Mouse (Mus musculus) ES-CJ7 (cell line): ENCODE data around the gene Dcaf17.

ENCODE experiments used
- DNase-seq: peaks from one replicate; pipeline ENCODE4 v3.0.0; 2011; ENCODE audit warnings: low read depth, low spot score

Gene Dcaf17

DNA sequence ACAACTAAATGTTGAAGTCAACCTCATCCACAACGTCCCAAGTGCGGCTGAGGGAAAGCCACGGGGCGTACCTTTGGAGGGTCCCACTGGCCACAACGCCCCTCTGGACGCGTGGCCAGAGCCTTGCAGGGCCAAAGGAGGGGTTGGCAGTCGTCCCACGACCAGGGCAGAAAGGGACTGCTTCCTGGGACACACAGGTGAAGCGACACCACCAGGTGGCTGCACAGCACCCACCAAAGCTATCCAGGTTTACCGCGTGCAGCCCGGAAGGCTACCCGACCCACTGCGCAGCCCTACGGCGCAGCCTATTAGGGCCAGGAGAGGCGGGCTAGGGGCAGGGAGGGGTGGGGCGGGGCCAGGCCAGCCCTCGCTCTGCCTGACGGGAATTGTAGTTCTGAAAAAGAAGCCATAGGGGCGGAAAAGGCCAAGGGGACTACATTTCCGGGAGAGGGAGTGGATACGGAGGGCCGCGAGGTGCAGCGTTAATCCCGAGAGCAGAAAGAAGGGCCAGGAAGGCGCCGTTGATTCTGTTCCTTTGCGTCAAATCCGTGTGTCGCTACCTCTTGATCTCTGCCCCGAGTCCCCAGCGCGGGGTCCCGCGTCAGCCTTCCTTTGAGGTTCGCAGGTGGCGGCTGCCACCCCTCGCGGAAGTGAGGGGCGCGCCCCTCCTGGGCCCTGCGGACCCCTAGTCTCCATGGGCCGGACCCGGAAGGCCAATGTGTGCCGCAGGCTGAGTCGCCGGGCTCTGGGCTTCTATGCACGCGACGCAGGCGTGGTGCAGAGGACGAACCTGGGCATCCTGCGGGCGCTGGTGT, at the start of gene Dcaf17, which contains the start of gene Mettl8:
TSS of gene Dcaf17 (plus strand) at position 29 of the 815 bp plus-strand sequence.
TSS of gene Mettl8 (minus strand) at position 284 of the 815 bp plus-strand sequence.
- DNase-seq: peak; percentile 97

DNA sequence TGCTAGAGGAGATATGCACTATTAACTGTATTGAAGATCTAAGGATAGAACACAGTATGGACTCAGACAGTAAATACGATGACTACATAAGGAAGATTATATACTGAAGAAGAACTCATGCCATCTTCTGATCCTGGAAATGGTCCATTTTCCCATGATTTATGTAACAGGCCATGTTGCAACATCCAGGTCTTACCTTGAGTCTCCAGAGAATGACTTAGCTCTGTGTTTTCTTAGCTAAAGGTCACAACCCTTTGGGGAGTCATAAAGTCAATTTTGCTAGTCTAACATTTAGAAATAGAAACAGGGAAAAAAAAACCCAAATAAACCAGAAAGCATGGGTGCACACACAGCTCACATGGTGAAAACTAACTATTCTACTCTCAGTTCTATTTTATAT, 43.3 kb upstream of the Dcaf17 start:
- no peak for DNase-seq

DNA sequence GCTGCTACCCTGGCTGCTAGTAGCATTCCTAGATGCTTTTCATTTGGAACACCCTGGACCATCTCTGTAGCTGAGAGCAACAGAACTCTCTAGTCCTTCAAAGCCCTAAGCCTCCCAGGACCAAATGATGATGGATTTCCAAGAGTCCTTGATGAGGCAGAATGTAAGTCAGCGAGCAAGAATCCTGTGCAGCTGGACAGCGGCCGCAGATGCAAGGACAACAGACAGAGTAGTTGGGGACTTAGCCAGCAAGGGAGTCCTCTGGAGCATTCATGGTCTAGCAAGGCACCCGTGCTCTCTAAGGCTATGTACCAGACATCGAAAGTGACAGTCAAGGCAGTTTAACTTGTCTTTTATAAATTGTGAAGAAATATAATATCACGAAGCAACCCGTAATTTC, 41.6 kb upstream of the Dcaf17 start:
- DNase-seq: no peak

DNA sequence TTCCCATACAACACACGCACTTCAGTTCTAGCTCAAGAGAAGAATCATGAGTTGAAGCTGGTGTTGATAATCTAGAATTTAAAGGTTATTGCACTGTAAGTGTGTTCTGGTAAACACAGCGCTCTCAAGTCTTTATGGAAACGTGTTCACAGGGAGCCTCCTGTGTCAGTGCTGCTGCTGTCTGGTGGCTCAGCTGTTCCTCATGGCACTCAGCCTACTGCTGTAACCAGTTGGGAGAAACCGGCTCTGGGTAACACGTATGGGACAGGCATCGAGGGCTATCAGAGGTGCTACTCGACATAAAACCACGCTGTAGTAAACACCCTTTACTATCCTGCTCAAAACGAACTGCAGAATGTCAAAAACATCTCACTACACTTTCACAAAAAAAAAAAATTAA, 35.9 kb upstream of the Dcaf17 start:
- DNase-seq: no peak

DNA sequence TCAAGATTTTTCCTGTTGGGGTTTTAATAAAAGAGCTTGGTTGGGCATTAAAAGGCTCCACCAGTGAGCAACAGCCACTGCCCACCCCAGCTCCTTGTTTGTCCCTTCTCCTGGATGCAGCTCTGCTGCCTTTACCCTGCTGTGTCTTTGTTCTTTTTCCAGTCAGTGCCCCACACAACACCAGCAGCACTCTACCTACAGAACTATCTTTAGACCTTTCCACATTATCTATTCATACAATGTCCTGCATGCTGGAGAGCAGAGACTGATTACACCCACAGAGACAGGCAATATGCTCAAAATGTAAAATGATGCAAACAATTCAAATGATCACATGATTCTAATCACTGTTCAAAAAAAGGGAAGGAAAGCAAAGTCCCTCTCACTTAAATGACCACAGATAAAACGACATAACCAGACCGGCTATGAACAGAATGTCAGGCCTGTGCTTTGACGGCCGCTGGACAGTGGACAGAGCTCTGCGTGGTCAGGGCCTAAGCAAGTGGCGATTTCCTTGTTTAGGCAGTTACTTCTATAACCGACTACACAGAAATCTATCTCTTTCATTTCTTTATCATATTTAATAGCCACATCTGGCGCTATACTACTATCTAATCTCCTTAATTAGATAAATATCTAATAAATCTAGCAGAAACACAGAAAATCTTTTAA, 35.3 kb upstream of the Dcaf17 start:
- DNase-seq: no peak

DNA sequence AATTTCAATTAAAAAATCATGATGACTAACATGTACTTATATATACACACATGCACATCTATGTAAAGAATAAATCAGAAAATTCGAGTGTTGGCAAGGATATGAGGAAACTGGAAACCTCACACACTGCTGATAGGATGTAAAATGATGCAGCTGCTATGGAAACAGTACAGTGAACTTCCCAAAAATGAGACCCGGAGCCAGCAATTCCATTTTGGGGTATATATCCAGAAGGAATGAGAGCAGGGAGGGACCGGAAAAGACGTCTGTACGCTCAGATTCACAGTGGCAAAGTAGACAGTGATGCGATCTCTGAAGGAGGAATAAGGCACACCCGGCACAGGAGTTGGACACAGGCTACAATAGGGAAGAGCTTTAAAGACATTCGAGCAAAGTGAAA, 34.5 kb upstream of the Dcaf17 start:
- no peak for DNase-seq

DNA sequence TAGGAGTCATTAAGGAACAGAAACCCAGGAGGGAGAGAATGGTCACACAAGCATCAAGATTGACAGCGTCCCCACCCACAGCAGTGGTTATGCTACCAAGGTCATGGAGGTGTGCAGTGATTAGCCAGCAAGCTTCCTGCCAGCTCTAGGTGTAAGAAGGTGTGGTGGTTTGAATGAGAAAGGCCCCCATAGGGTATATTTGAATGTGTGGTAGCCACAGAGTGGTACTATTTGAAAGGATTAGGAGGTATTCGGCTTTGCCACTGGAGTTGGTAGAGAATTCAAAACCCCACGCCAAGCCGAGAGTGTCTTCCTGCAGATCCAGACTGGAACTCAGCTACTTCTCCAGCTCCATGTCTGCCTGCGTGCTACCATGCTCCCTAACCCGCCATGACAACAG, 32.1 kb upstream of the Dcaf17 start:
- DNase-seq: peak; percentile 32

DNA sequence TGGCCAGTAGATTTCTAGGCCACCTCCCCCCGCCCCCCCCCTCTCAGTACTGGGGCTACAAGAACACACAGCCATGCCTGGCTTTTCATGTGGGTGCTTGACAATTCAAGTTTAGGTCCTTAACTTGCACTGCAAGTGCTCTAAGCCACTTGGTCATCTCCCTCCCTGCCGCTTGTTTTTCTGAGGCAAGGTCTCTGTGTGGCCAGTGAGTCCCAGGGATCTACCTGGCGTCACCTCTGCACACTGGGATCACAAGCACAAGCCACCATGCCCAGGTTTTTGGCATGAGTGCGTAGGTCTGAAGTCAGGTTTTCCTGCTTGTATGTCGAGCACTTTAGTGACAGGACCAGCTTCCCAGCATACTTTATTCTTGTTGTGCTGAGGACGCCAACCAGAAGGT, 31.1 kb upstream of the Dcaf17 start:
- no peak for DNase-seq

DNA sequence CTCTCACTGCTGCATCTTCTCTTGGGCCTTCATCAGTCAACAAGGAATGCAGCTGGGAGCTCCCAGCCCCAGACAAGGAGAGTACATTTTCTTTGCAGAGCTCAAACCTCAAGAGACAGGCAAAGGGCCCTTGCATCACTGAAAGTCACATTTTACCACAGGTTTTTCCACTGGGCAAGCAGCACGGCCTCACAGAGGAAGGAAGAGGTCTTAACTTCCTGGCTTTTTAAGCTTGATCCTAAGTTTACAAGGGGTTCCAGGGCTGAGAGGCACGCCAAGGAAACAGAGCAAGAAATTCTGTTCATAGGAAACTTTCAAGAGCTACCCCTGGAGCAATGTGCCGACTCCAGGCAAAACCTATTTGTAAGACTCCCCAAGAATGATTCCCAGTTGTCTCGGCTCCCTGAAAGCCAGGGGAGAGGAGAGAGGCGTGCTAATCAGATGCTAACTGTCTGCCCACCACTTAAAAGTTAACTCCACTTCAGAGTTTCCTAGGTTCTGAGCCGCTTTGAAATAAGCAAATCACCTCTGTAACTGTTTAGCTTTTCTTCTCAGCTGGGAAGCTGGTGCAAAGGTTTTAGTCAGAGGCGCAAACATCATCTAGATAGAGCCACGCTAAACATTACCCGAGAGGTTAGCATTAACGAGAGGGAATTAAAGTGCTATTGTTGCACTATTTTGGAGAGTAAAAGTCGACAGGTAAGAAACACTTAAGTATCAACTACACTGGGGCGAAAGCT, 29.4 kb upstream of the Dcaf17 start:
- no peak for DNase-seq

DNA sequence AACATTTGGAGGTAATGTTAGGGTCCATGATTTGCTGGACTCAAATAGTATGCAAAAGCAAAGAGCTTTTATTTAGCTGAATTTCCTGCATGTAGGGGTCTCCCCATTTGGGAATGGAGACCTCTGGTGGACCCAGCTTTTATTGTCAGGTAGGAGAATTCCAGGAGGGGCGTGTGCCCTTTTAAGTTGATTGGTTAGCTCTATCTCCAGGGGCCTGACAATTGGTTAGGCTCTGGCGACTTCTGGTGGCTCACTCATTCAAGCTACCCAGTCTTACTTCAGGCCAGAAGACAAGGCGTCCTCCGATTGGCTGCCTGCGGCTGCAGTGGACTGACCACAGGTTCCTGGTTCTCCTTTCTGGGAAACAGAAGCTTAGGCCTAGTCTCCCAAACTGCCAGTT, 28.3 kb upstream of the Dcaf17 start:
- DNase-seq: peak; percentile 83

DNA sequence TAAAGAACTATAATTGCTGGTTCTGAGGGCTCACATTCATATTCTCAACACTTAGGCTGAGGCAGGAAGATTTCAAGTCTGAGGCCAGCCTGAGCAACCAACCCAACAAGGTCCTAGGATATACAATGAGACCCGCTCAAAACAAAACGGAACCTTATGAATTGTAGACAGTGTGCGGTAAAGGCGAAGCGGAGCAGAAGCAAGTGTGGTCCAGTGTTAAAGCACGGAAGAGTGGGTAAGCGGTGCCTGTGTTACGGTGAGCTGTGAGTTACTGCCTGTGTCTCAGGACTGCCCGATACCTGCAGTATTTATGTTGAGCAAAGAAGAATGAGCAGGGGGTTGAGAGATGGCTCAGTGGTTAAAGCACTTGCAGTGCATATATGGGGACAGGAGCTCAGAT, 27.5 kb upstream of the Dcaf17 start:
- DNase-seq: no peak

DNA sequence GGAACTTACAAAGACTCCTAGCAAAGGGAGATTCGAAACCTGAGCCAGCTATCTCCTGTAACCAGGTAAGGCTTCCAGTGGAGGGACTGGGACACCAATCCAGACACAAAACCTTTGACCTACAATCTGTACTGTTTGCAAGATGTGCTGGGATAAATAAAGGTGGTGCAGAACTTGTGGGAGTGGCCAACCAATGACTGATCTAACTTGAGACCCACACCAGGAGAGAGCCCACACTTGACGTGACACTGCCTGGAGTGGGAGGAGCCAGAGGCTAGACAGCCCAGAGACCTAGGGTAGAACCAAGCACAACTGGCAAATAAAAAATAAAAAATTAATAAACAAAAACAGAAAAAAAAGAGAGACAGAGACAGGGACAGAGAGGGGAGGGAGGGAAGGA, 24.5 kb upstream of the Dcaf17 start:
- DNase-seq: no peak

DNA sequence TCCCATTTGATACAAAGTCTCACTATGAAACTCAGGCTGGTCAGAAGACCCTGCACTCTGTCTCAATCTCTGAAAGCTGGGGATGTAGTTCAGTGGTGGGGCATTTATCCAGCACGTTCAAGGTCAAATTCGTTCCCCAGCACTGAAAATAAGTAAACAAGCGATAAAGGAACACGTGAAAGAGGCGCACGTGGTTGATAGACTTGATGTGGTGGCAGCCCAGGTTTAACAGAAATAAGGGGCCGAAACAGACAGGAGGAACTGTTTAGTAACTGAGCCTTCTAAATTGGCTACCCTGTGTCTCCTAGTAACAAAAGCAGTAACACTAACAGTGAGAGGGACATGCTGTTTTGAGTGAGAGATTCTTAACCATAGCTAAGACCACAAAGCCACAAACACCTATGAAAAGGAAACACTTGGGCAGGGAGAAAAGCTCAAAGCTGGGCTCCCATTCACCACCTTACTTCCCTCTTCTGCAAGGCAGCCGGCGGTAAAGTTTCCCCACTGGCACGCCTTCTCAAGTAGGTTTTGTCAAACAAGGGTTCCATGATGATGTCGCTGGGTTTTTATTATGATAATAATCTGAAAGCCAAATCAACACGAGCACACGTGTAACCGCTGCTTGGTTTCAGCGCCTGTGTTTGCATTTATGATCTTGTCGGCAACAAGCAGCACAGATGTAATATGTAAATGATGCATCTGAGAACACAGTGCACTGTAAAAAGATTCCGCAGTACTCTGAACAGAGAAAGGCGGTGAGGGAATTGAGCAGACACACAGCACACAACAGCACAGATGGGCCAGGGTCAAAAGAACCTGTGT, 22.9 kb upstream of the Dcaf17 start:
- DNase-seq: no peak

DNA sequence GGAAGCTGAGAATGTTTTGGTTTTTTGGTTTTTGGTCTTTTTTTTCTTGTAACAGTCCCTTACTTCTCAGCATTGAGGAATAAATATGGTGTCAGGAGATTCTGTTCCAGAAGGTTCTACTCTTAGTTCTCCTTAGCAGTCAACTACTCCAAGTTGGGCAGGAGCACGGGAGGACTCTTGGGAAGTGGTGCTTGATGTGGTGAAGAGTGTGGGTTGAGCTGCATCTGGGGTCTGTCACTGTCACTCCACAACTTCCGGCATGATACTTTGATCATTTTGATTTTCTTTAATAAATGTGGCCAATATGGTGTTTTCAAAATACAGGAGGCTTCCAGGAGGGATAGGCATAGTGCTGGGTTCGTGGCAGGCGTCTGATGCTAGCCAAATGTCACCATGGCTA, 22.1 kb upstream of the Dcaf17 start:
- no peak for DNase-seq

DNA sequence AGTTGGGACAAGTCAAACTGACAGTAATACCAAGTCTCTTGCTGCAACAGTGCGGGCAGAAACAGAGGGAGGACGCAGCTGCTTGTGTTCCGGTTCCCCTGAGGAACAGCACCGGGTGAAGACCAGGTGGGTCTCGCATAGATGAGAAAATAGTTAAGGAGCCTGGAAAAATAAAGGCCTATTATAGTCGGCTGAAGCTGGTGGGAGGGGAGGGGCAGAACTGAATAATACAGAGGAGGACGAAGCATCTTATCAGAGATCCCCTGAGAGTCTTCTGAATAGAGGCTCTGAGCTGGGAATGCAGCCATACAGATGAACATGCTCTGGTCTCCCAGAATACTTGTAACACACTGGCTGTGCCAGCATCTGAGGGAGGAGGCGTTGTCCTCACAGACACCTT, 21.1 kb upstream of the Dcaf17 start:
- DNase-seq: no peak

DNA sequence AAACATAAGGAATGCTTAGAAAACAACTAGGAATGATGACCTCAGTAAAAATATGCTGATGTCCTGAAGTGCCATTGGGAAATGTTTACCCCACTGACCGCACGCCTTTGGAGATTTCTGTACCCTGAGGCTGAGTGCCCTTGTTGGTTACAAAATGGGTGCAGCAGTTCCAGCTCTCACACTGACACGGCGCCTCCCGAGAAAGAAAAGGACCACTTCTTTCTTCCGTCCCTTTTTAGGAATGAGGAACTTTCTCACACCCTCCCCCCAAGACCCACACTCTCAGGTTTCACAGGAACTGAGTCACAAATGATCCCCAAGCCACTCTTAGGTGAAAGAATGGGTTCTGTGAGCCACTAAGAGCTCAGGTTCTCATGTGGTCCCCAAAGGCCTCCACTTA, 17.7 kb upstream of the Dcaf17 start:
- DNase-seq: no peak

DNA sequence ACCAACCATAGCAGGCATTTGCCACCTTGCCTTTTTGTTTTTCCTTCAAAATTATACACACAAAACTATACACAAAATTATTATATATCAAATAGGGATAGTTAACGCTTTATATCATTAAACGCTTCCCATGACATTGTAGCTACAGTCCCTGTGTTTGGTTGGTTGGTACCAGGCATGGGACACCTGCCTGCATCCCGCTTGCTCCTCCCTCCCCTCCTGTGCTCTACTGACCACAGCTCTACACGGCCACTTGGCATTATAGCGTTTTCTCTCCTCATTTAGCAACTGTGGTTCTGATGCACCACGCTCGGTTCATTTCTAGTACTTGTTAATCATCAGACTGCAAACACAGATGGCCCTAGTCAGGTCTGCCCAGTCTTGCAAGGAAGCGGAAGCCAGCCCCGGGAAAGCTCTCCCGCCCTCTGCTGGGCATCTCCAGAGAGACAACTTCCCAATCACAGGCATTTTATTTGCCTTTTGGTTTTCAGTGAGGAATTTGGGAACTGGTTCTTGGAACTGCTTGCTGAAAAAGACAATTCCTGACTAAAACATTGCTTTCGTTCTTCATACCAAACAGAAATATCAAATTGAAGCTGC, 15.5 kb upstream of the Dcaf17 start:
- peak; percentile 65 for DNase-seq

DNA sequence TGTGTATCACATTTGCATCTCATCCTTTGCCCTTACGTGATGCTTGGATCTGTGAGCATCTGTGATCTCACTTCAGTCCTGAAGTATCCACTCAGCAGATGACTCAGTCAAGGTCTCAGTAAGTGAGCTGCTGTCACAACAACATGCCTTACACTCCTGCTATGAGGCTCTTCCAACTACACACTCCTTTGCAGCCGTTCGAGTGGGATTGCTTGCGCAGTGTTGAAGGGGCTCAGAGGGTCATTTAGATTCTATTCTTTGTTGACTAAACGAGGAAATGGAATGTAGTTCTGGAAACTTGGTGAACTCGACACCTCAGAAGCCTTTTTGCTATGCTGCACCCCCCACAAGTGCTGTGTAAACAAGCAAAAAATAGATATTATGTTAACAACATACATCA, 9.0 kb upstream of the Dcaf17 start:
- DNase-seq: no peak

DNA sequence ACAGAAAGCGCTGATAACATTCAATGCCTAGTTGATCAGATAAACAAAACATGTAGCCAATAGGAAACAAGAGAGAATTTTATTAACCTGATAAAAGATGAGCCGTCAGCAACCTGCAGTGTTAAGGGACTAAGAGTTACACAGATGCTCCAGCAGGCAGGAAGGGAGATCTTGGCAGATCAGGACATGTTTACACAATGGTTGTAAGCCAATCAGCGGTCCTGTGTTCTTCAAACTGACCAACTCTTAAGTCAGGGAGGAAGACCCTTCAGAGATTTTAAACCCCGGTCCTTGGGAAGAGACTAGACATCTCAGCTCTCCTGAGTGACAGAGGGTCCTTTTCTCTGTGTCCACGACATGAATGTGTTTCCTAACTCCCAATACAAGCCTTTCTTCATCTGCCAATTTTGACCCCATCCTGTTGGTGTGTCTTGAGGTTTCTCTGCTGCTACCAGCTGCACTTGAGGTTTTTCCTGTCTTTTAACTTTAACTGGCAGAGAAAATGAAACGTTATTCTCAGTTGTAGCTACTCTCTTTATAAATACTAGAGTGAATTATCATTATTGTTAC, 8.3 kb upstream of the Dcaf17 start:
- no peak for DNase-seq

DNA sequence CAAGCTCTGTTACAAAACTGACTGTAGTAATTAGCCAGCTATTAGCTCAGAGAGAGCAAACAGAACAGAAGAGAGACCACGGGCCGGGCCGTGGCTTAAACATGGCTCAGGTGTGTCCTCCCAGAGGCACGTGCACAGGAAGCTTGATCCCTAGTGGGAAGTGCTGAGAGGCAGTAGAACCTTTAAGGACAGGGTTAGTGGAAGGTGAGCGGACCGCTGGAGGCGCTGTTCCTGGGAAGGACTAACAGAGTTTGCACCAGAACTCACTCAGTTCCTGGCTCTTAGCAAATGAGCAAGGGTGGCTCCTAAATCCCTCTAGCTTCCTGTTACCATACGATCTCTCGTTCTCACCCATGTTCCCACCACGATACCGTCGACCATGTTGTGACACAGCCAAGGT, 6.2 kb upstream of the Dcaf17 start:
- DNase-seq: peak; percentile 93

DNA sequence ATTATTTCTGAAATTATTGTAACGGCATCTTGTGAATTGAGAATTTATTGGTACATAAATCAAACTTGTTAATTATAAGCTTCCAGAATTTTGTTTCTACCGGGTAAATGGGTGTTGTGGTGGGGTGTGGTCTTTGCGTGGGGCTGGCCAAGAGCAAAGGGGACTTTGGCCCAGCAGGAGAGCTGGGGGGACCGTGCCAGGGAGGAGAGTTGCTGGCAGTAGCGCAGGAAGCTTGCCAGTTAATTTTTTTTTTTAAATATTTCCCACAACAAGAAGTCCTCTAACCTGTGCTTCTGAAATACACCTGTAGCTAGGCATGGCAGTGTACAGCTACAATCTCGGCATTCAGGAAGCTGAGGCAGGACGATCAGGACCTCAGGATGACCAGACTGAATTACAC, 4.6 kb upstream of the Dcaf17 start:
- no peak for DNase-seq
